Mouse (Mus musculus): Measurements from ENCODE around the gene 1810009A15Rik. TPM values are rescaled to one million over a fixed set of nuclear protein-coding genes. Genes with fewer than 3 reads are reported as not detected.
"Not testable (repeated sequence)": the region's sequence is repeated elsewhere in the genome, so short reads cannot be mapped to it uniquely, and the experiment has no call there.

1810009A15Rik gene
- polyA plus RNA-seq, 1 experiment from 2014 or later: 49.9 TPM

GRCm38 (mm10) chr19:8853117-8853516 is 35.5 kb upstream of the 1810009A15Rik start:
- H3K9ac ChIP-seq (ENCODE audit: low read length): no peak overlapping the region
- H3K36me3 ChIP-seq (ENCODE audit: control insufficient read depth, insufficient read depth, low read length): no peaks in the 10 kb centered on the region
- TF ChIP-seq EP300 (optimal IDR thresholded peaks at IDR 0.05) (no peak), CTCF (IDR thresholded peaks at IDR 0.05; ENCODE audit: low read depth) (no peak)
- DNase-seq (ENCODE audit: low spot score) (no peak), ATAC-seq (ENCODE audit: low FRiP score, low TSS enrichment) (no peak)
- no peaks in the 10 kb centered on the region for H3K27me3 ChIP-seq (ENCODE audit: control insufficient read depth, insufficient read depth, low read length)
- no peak overlapping the region for H3K4me3 ChIP-seq (ENCODE audit: low read depth, low read length)
- 83% methylated on average over 3 of the region's 3 CpGs for WGBS
- H3K9me3 ChIP-seq (ENCODE audit: control insufficient read depth, low read length): no peaks in the 10 kb centered on the region
- no peak overlapping the region for H3K4me2 ChIP-seq (replicated peaks; ENCODE audit: low read depth)
- H3K4me1 ChIP-seq (replicated peaks; ENCODE audit: control insufficient read depth, insufficient read depth): no peaks in the 10 kb centered on the region; the same call in 1 of the 2 replicates
- H3K27ac ChIP-seq (replicated peaks): no peak overlapping the region

- H3K4me2 ChIP-seq (replicated peaks; ENCODE audit: low read depth): no peak overlapping the region
- no peak overlapping the region for H3K27ac ChIP-seq (replicated peaks)
- no peaks in the 10 kb centered on the region for H3K9me3 ChIP-seq (ENCODE audit: control insufficient read depth, low read length)
- DNase-seq (ENCODE audit: low spot score) (peak; percentile 78), ATAC-seq (ENCODE audit: low FRiP score, low TSS enrichment) (0 out of 2 replicates have a peak, but pooled peaks have one; percentile 65)
- H3K4me3 ChIP-seq (ENCODE audit: low read depth, low read length): no peak overlapping the region
- H3K27me3 ChIP-seq (ENCODE audit: control insufficient read depth, insufficient read depth, low read length): no peaks in the 10 kb centered on the region
- H3K36me3 ChIP-seq (ENCODE audit: control insufficient read depth, insufficient read depth, low read length): no peaks in the 10 kb centered on the region
- H3K9ac ChIP-seq (ENCODE audit: low read length): no peak overlapping the region
- no peaks in the 10 kb centered on the region for H3K4me1 ChIP-seq (replicated peaks; ENCODE audit: control insufficient read depth, insufficient read depth)
- TF ChIP-seq CTCF (IDR thresholded peaks at IDR 0.05; ENCODE audit: low read depth) (peak; percentile 84), EP300 (optimal IDR thresholded peaks at IDR 0.05) (no peak)
- 34% methylated on average over 4 of the region's 4 CpGs for WGBS
Measured at GRCm38 (mm10) chr19:8857689-8858088, 31.0 kb upstream of the 1810009A15Rik start.

GRCm38 (mm10) chr19:8859018-8859417 is 29.6 kb upstream of the 1810009A15Rik start:
- Histone ChIP-seq H3K9ac (ENCODE audit: low read length) (no peak overlapping the region), H3K4me3 (ENCODE audit: low read depth, low read length) (no peak overlapping the region), H3K4me1 (replicated peaks; ENCODE audit: control insufficient read depth, insufficient read depth) (no peaks in the 10 kb centered on the region), H3K27ac (replicated peaks) (no peak overlapping the region), H3K36me3 (ENCODE audit: control insufficient read depth, insufficient read depth, low read length) (no peaks in the 10 kb centered on the region), H3K27me3 (ENCODE audit: control insufficient read depth, insufficient read depth, low read length) (no peaks in the 10 kb centered on the region), H3K9me3 (ENCODE audit: control insufficient read depth, low read length) (no peaks in the 10 kb centered on the region), H3K4me2 (replicated peaks; ENCODE audit: low read depth) (no peak overlapping the region)
- DNase-seq (ENCODE audit: low spot score) (no peak), ATAC-seq (ENCODE audit: low FRiP score, low TSS enrichment) (no peak)
- 13% methylated on average over 1 of the region's 1 CpGs for WGBS
- TF ChIP-seq CTCF (IDR thresholded peaks at IDR 0.05; ENCODE audit: low read depth) (peak; percentile 70), EP300 (optimal IDR thresholded peaks at IDR 0.05) (no peak)

GRCm38 (mm10) chr19:8864265-8864664 is 24.4 kb upstream of the 1810009A15Rik start:
- Histone ChIP-seq H3K36me3 (ENCODE audit: control insufficient read depth, insufficient read depth, low read length) (no peaks in the 10 kb centered on the region), H3K4me2 (replicated peaks; ENCODE audit: low read depth) (no peak overlapping the region), H3K4me3 (ENCODE audit: low read depth, low read length) (no peak overlapping the region), H3K9ac (ENCODE audit: low read length) (no peak overlapping the region), H3K9me3 (ENCODE audit: control insufficient read depth, low read length) (no peaks in the 10 kb centered on the region), H3K4me1 (replicated peaks; ENCODE audit: control insufficient read depth, insufficient read depth) (no peaks in the 10 kb centered on the region), H3K27me3 (ENCODE audit: control insufficient read depth, insufficient read depth, low read length) (no peaks in the 10 kb centered on the region), H3K27ac (replicated peaks) (no peak overlapping the region)
- TF ChIP-seq EP300 (optimal IDR thresholded peaks at IDR 0.05) (no peak), CTCF (IDR thresholded peaks at IDR 0.05; ENCODE audit: low read depth) (peak; percentile 8; the same call in 1 of the 2 replicates)
- DNase-seq (ENCODE audit: low spot score) (no peak), ATAC-seq (ENCODE audit: low FRiP score, low TSS enrichment) (no peak)
- 78% methylated on average over 6 of the region's 6 CpGs for WGBS

GRCm38 (mm10) chr19:8870381-8870780 is 18.3 kb upstream of the 1810009A15Rik start:
- WGBS: 75% methylated on average over 1 of the region's 3 CpGs
- not testable (repeated sequence) for H3K4me1 ChIP-seq (replicated peaks; ENCODE audit: control insufficient read depth, insufficient read depth); H3K9ac ChIP-seq (ENCODE audit: low read length); H3K4me3 ChIP-seq (ENCODE audit: low read depth, low read length); H3K9me3 ChIP-seq (ENCODE audit: control insufficient read depth, low read length); H3K27me3 ChIP-seq (ENCODE audit: control insufficient read depth, insufficient read depth, low read length); DNase-seq (ENCODE audit: low spot score); ATAC-seq (ENCODE audit: low FRiP score, low TSS enrichment); H3K27ac ChIP-seq (replicated peaks)
- H3K36me3 ChIP-seq (ENCODE audit: control insufficient read depth, insufficient read depth, low read length): peaks cover 18% of the 10 kb centered on the region
- H3K4me2 ChIP-seq (replicated peaks; ENCODE audit: low read depth): peak overlapping the region; percentile 93; the same call in 1 of the 2 replicates

- ATAC-seq (ENCODE audit: low FRiP score, low TSS enrichment) (no peak), DNase-seq (ENCODE audit: low spot score) (no peak)
- Histone ChIP-seq H3K9ac (ENCODE audit: low read length) (peak overlapping the region; percentile 57; the same call in 1 of the 2 replicates), H3K27me3 (ENCODE audit: control insufficient read depth, insufficient read depth, low read length) (no peaks in the 10 kb centered on the region), H3K4me1 (replicated peaks; ENCODE audit: control insufficient read depth, insufficient read depth) (0 out of 2 replicates have a peak, but pooled peaks cover 6% of the 10 kb centered on the region), H3K4me3 (ENCODE audit: low read depth, low read length) (peak overlapping the region; percentile 98), H3K9me3 (ENCODE audit: control insufficient read depth, low read length) (no peaks in the 10 kb centered on the region), H3K36me3 (ENCODE audit: control insufficient read depth, insufficient read depth, low read length) (peaks cover 23% of the 10 kb centered on the region), H3K4me2 (replicated peaks; ENCODE audit: low read depth) (peak overlapping the region; percentile 93), H3K27ac (replicated peaks) (peak overlapping the region; percentile 77)
- WGBS: 37% methylated on average over 9 of the region's 9 CpGs
- TF ChIP-seq EP300 (optimal IDR thresholded peaks at IDR 0.05): no peak
- TF ChIP-seq CTCF (IDR thresholded peaks at IDR 0.05; ENCODE audit: low read depth): no peak
Measured at GRCm38 (mm10) chr19:8870838-8871237, 17.8 kb upstream of the 1810009A15Rik start.

All from stomach, postnatal 0 days (tissue).